Mouse (Mus musculus): ENCODE results near the gene BC005537.
"Not testable (repeated sequence)": the region's sequence is repeated elsewhere in the genome, so short reads cannot be mapped to it uniquely, and the experiment has no call there.

BC005537 gene

GRCm38 (mm10) chr13:24801308-24801921 lies at the start of gene BC005537:
Gene BC005537 (plus strand): TSS chr13:24801657.
- in situ Hi-C loops (cut with MboI; ENCODE audit: low pct_unique_long_range_greater_than_20kb in 1 of 2, low sequenced_read_pairs in 2 of 2, unreplicated experiment in 1 of 2), result no loop called here

- in situ Hi-C loops (cut with MboI; ENCODE audit: low pct_unique_long_range_greater_than_20kb in 1 of 2, low sequenced_read_pairs in 2 of 2, unreplicated experiment in 1 of 2), result no loop called here
These were observed 44.7 kb upstream of the BC005537 start for GRCm38 (mm10) chr13:24756756-24757155.

DNA sequence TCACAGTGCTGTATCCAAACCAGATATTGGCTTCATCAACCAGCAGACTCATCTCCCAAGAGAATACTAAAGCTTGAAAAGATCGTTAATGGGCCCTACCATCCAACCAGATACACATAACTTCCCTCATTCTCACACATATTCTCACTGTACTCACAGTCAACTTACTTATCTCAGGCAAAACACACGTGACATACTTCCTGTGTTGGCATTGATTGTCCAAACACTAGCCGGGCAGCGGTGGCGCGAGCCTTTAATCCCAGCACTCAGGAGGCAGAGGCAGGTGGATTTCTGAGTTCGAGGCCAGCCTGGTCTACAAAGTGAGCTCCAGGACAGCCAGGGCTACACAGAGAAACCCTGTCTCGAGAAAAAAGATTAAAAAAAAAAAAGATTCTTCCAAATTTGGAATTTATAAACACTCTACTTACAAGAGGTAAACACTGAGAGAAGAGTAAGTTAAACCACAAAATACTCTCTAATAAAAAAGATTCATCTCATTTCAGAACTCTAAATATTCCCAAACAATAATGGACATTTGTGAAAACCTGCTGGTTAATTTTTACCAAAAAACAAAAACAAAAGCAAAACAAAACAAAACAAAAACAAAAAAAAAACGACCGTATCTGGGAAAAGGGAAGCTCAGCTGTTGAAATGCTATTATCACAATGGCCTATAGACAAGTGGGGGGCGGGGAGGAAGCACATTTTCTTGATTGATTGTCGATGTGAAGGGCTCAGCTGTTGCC lies 43.5 kb upstream of the BC005537 start:
- in situ Hi-C loops (cut with MboI; ENCODE audit: low pct_unique_long_range_greater_than_20kb in 1 of 2, low sequenced_read_pairs in 2 of 2, unreplicated experiment in 1 of 2), result no loop called here

- in situ Hi-C loops (cut with MboI; ENCODE audit: low pct_unique_long_range_greater_than_20kb in 1 of 2, low sequenced_read_pairs in 2 of 2, unreplicated experiment in 1 of 2), result no loop called here
These were observed 42.0 kb upstream of the BC005537 start for GRCm38 (mm10) chr13:24759451-24759850.

DNA sequence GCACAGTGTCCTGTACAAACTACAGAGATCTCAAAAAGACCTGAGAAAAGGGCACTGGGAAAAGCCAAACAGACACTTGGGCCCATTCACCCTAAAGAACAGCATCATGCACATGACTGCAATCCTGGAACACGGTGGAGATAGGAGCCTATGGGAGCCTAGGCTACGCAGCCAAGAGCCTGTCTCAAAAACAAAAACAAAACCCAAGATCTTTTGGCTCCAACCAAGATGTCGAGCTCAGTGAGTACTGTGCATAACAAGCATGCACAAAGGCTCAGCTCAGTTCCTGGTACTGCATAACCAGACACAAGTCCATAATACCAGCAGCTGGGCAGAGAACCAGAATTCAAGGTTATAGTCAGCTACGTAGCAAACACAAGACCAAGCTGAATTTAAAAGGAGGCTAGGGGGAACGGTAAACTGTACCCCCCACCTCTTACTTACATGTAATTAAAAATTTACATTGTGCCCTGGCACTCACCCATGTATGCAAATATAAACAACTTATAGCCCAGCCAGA lies 41.0 kb upstream of the BC005537 start:
- in situ Hi-C loops (cut with MboI; ENCODE audit: low pct_unique_long_range_greater_than_20kb in 1 of 2, low sequenced_read_pairs in 2 of 2, unreplicated experiment in 1 of 2), result no loop called here

GRCm38 (mm10) chr13:24761083-24761402 lies 40.4 kb upstream of the BC005537 start:
- in situ Hi-C loops (cut with MboI; ENCODE audit: low pct_unique_long_range_greater_than_20kb in 1 of 2, low sequenced_read_pairs in 2 of 2, unreplicated experiment in 1 of 2), result no loop called here

DNA sequence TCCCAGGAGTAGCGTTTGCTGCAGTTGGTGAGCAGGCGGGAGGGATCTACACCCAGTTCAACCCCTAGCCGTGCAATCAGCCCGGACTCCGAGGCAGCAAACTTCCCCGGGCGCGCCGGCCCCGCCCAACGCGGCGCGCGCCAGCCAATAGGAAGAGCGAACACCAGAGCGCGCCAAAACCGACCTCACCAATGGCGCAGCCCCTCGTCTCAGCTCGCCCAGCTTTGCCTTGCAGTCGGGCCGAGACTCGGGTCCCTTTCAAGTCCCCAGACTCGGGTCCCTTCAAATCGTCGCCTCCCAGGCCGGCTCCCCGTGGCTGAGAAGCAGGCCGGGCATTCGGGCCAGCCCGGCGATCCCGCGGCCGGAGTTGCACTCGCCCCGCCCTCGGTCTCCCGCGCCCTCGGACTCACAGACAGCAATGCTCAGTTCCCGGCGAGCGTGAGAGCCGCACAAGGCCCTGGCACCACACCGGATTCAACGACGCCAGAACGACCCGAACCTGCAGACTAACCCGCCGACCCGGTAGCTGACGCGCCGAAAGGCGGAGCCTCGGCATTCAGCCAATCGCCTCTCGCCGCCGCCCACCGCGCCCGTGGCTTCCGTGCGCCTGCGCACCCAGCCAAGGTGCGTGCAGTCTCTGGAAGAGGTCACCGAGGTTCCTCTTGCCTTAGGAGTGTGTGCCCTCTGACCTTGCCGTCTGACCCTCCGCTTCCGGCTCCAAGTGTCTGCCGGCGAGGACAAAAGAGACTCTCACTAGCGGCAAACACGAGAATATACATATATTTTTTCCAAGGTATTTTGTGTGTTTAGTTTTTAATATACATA lies 39.8 kb upstream of the BC005537 start, which contains the start of gene Gmnn:
Gmnn (minus strand) TSS at position 521 of the 825 bp plus-strand sequence.
- in situ Hi-C loops (cut with MboI; ENCODE audit: low pct_unique_long_range_greater_than_20kb in 1 of 2, low sequenced_read_pairs in 2 of 2, unreplicated experiment in 1 of 2), result no loop called here

- in situ Hi-C loops (cut with MboI; ENCODE audit: low pct_unique_long_range_greater_than_20kb in 1 of 2, low sequenced_read_pairs in 2 of 2, unreplicated experiment in 1 of 2), result no loop called here
These were observed 39.2 kb upstream of the BC005537 start for GRCm38 (mm10) chr13:24762254-24762653.

GRCm38 (mm10) chr13:24767809-24768208 lies 33.6 kb upstream of the BC005537 start:
- in situ Hi-C loops (cut with MboI; ENCODE audit: low pct_unique_long_range_greater_than_20kb in 1 of 2, low sequenced_read_pairs in 2 of 2, unreplicated experiment in 1 of 2), result not testable (repeated sequence)

GRCm38 (mm10) chr13:24771482-24771881 lies 30.0 kb upstream of the BC005537 start:
- in situ Hi-C loops (cut with MboI; ENCODE audit: low pct_unique_long_range_greater_than_20kb in 1 of 2, low sequenced_read_pairs in 2 of 2, unreplicated experiment in 1 of 2), result not testable (repeated sequence)

DNA sequence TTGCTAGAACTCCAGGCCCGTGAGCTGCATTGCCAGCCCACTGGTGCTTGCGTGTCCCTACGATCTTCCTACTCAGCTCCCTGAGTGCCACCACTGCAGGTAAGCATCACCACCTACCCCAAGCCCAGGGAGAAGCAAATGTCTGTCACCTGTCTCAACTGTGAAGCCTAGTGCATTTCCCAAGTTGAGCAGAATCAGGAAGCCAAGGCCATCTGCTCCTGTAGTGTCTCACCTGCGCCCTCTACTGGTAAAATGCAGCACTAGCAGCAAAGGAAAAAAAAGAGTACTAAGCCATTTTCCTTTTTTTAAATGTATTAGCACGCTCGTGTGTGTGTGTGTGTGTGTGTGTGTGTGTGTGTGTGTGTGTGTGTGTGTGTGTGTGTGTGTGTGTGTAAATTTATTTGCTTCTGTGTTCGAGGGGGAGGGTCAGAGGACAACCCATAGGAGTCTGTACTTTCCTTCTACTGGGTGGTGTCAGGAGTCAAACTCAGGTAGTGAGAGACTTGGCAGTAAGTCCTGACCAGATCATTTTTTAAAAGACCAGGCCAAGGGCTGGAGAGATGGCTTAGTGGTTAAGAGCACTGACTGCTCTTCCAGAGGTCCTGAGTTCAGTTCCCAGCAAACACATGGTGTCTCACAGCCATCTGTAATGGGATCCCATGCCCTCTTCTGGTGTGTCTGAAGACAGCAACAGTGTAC lies 25.2 kb upstream of the BC005537 start:
- in situ Hi-C loops (cut with MboI; ENCODE audit: low pct_unique_long_range_greater_than_20kb in 1 of 2, low sequenced_read_pairs in 2 of 2, unreplicated experiment in 1 of 2), result no loop called here

DNA sequence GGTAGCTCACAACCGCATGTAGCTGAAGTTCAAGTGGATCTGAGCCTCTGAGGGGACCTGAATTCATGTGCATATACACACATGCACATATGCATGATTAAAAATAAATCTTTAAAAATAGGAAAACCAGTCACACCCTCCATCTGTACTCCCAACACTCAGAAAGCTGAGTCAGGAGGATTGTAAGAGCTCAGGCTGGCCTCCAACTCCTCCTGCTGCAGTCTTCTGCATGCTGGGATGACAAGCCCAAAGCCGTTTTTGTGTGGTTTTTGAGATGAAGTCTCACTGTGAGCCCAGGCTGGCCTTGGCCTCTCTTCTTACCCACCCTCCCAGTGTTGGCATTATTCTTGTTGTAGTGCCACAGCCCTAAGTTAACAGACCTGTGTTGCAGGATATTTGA lies 23.4 kb upstream of the BC005537 start:
- in situ Hi-C loops (cut with MboI; ENCODE audit: low pct_unique_long_range_greater_than_20kb in 1 of 2, low sequenced_read_pairs in 2 of 2, unreplicated experiment in 1 of 2), result no loop called here

- in situ Hi-C loops (cut with MboI; ENCODE audit: low pct_unique_long_range_greater_than_20kb in 1 of 2, low sequenced_read_pairs in 2 of 2, unreplicated experiment in 1 of 2), result no loop called here
These were observed 22.6 kb upstream of the BC005537 start for GRCm38 (mm10) chr13:24778706-24779380.

DNA sequence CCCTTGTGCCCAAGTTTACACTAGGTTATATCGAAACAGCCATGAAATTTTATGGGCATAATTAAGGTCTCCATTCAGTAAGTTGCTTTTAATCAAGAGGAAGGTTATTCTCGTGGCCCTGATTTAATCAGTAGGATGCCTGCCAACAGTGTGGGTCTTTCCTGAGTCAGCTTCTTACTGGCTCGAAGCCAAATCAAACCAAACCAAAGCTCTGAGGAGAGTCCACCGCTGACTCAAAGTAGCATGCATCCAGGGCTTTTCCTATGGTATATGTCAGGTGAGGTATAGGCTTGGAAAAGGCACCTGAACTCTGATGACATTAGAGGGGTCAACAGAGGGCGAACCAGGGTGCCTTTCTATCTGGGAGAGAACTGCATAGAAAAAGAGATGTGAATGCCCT lies 19.5 kb upstream of the BC005537 start:
- in situ Hi-C loops (cut with MboI; ENCODE audit: low pct_unique_long_range_greater_than_20kb in 1 of 2, low sequenced_read_pairs in 2 of 2, unreplicated experiment in 1 of 2), result no loop called here

GRCm38 (mm10) chr13:24786014-24786490 lies 15.4 kb upstream of the BC005537 start:
- in situ Hi-C loops (cut with MboI; ENCODE audit: low pct_unique_long_range_greater_than_20kb in 1 of 2, low sequenced_read_pairs in 2 of 2, unreplicated experiment in 1 of 2), result no loop called here

DNA sequence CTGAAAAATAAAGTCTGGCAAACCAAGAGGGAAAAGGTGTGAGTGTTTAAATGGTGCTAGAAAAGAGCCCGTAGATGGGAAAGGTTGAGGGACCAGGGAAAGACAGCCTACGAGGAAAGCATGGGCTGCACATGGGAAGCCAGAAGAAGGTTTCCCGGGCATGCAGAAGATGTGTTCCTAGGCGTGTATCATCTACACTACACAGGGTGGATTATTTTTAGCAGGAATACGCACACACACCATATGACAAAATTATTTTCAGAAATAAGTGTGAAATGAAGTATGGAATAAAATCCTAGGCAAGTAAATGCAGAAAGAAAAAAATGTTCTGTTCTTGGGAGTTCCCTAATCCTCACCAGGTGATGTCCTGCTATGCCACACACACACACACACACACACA lies 14.0 kb upstream of the BC005537 start:
- in situ Hi-C loops (cut with MboI; ENCODE audit: low pct_unique_long_range_greater_than_20kb in 1 of 2, low sequenced_read_pairs in 2 of 2, unreplicated experiment in 1 of 2), result no loop called here

- in situ Hi-C loops (cut with MboI; ENCODE audit: low pct_unique_long_range_greater_than_20kb in 1 of 2, low sequenced_read_pairs in 2 of 2, unreplicated experiment in 1 of 2), result no loop called here
These were observed 10.1 kb upstream of the BC005537 start for GRCm38 (mm10) chr13:24791349-24791748.

GRCm38 (mm10) chr13:24792411-24793045 lies 8.9 kb upstream of the BC005537 start:
- in situ Hi-C loops (cut with MboI; ENCODE audit: low pct_unique_long_range_greater_than_20kb in 1 of 2, low sequenced_read_pairs in 2 of 2, unreplicated experiment in 1 of 2), result no loop called here
